ENCODE assay signal across 8 mouse cellular contexts in the genomic region with DNA sequence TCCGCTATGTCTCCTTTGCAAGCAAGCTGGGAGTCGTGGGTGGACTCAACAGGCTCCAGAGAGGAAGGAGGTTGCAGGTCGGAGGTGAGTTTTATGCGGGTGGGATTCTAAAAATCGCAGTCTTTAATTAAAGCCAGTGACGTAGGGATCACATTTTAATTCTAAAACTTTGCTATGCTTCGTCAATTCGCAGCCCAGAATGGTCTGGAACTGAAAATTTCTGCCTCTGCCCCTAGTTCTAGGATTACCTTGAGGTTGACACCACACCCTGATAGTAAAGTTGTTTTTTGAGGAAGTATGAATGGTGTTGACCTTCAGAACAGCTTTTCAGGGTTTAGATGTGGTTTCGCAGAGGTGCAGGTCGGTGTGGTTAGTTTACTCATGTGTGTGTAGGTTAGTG. TPM values are rescaled to one million over a fixed set of nuclear protein-coding genes. Genes with fewer than 3 reads are reported as not detected.
DNase-seq lines count a peak whose midpoint lies in the region; ATAC-seq and TF ChIP-seq lines count a peak whose summit lies in the region.

No protein-coding gene starts in this region.

- no peaks in the 10 kb centered on the region for H3K27me3 ChIP-seq in heart, adult 2 months (ENCODE audit: control insufficient read depth, insufficient read depth, low read length)
- no peaks in the 10 kb centered on the region for H3K27me3 ChIP-seq in CH12.LX (replicated peaks)
- no peaks in the 10 kb centered on the region for H3K27me3 ChIP-seq in heart, embryonic 15.5 days
- no peaks in the 10 kb centered on the region for H3K27me3 ChIP-seq in liver, postnatal 0 days (ENCODE audit: insufficient read depth, low read length)

- 23% methylated on average over 10 of the region's 10 CpGs for WGBS in heart, adult 2 months
- WGBS in heart, embryonic 15.5 days, result 25% methylated on average over 10 of the region's 10 CpGs
- 16% methylated on average over 10 of the region's 10 CpGs for WGBS in liver, postnatal 0 days (ENCODE audit: insufficient replicate concordance)

- no peak for TF ChIP-seq RAD21 in CH12.LX (IDR thresholded peaks at IDR 0.05; ENCODE audit: low read depth, low read length)

- no peak for TF ChIP-seq EP300 in heart, adult 2 months (IDR thresholded peaks at IDR 0.05; ENCODE audit: insufficient read depth, low read depth, low read length)
- peak; percentile 77 for TF ChIP-seq EP300 in CH12.LX (IDR thresholded peaks at IDR 0.05; ENCODE audit: low read length)
- no peak for TF ChIP-seq EP300 in liver, postnatal 0 days (IDR thresholded peaks at IDR 0.05; ENCODE audit: low read depth)

- in situ Hi-C loops in CH12.LX (cut with MboI; ENCODE audit: low pct_ligation_motif_present, low pct_unique_long_range_greater_than_20kb, low sequenced_read_pairs), result no loop called here

- peak overlapping the region; percentile 84 for H3K4me3 ChIP-seq in heart, adult 2 months
- H3K4me3 ChIP-seq in CH12.LX (replicated peaks in 1 of 3; ENCODE audit: low read depth in 2 of 3, low read length in 2 of 3, poor library complexity in 1 of 3), result peak overlapping the region; percentile 64 to 92 (median 92)
- H3K4me3 ChIP-seq in heart, embryonic 15.5 days, result peak overlapping the region; percentile 92
- peak overlapping the region; percentile 99 for H3K4me3 ChIP-seq in liver, postnatal 0 days (ENCODE audit: low read depth, low read length)

- no peak for DNase-seq in heart, adult 2 months
- DNase-seq in heart, adult 8-10 months (ENCODE audit: low spot score), result no peak
- peak; percentile 53 for DNase-seq in CH12.LX (ENCODE audit: extremely low read depth)
- no peak for DNase-seq in liver, postnatal 0 days
- no peak for DNase-seq in right cerebral cortex, postnatal 4 days
- DNase-seq in right cerebral cortex, adult 2 months (ENCODE audit: low spot score in 2 of 2), result no peak

- H3K9ac ChIP-seq in heart, adult 2 months (ENCODE audit: low read depth, low read length), result peak overlapping the region; percentile 41; the same call in 1 of the 2 replicates
- peak overlapping the region; percentile 91 for H3K9ac ChIP-seq in CH12.LX (ENCODE audit: insufficient read depth, low read depth)
- peak overlapping the region; percentile 98 for H3K9ac ChIP-seq in heart, embryonic 15.5 days
- peak overlapping the region; percentile 99 for H3K9ac ChIP-seq in liver, postnatal 0 days (replicated peaks)

- intact Hi-C loops in heart, adult 2 months (cut with DNase I), result no loop called here

- no peak for TF ChIP-seq POLR2A in heart, adult 2 months (IDR thresholded peaks at IDR 0.05; ENCODE audit: insufficient read depth, low read depth, low read length)
- no peak for TF ChIP-seq POLR2A in CH12.LX (IDR thresholded peaks at IDR 0.05; ENCODE audit: low read depth, low read length)

- peak overlapping the region; percentile 99 for H3K4me2 ChIP-seq in CH12.LX (ENCODE audit: insufficient read depth, low read depth, poor library complexity, severe bottlenecking)
- H3K4me2 ChIP-seq in heart, embryonic 15.5 days, result peak overlapping the region; percentile 70
- peak overlapping the region; percentile 76 for H3K4me2 ChIP-seq in liver, postnatal 0 days (ENCODE audit: low read depth, low read length)

- peaks cover 14% of the 10 kb centered on the region for H3K79me2 ChIP-seq in heart, adult 2 months (replicated peaks; ENCODE audit: control insufficient read depth, insufficient read depth, low read length)
- H3K79me2 ChIP-seq in CH12.LX (replicated peaks; ENCODE audit: control insufficient read depth, extremely low read depth, insufficient read depth, poor library complexity, severe bottlenecking), result peaks cover 10% of the 10 kb centered on the region

- peaks cover 7% of the 10 kb centered on the region for H3K4me1 ChIP-seq in heart, adult 2 months (ENCODE audit: control insufficient read depth, insufficient read depth, low read length)
- peaks cover 4 to 15% of the 10 kb centered on the region in 2 experiments for H3K4me1 ChIP-seq in CH12.LX (ENCODE audit: control insufficient read depth in 1 of 2, insufficient read depth in 2 of 2)
- peaks cover 18% of the 10 kb centered on the region for H3K4me1 ChIP-seq in heart, embryonic 15.5 days (replicated peaks)
- H3K4me1 ChIP-seq in liver, postnatal 0 days (ENCODE audit: insufficient read depth), result peaks cover 44% of the 10 kb centered on the region

- ATAC-seq in heart, embryonic 15.5 days (replicated peaks; ENCODE audit: insufficient number of reproducible peaks, insufficient read depth, low FRiP score, low read depth), result no peak
- no peak for ATAC-seq in liver, postnatal 0 days
- no peak for ATAC-seq in activated CD4-positive, CD25-positive, alpha-beta regulatory T cell, adult 4 months

- no peaks in the 10 kb centered on the region for H3K9me3 ChIP-seq in CH12.LX (replicated peaks; ENCODE audit: low read length)
- no peaks in the 10 kb centered on the region for H3K9me3 ChIP-seq in heart, embryonic 15.5 days (replicated peaks)
- no peaks in the 10 kb centered on the region for H3K9me3 ChIP-seq in liver, postnatal 0 days (ENCODE audit: low read length)

- H3K27ac ChIP-seq in heart, adult 2 months, result peak overlapping the region; percentile 97
- H3K27ac ChIP-seq in CH12.LX (ENCODE audit: insufficient read depth, low read depth), result no peak overlapping the region
- peak overlapping the region; percentile 96 for H3K27ac ChIP-seq in heart, embryonic 15.5 days
- peak overlapping the region; percentile 99 for H3K27ac ChIP-seq in liver, postnatal 0 days (ENCODE audit: low read depth)

- dilution Hi-C loops in CH12.LX (cut with MboI; ENCODE audit: extremely low pct_ligation_motif_present, extremely low pct_unique_long_range_greater_than_20kb, low sequenced_read_pairs), result no loop called here

- TF ChIP-seq CTCF in heart, adult 2 months (IDR thresholded peaks at IDR 0.05), result no peak
- no peak for TF ChIP-seq CTCF in CH12.LX (conservative IDR thresholded peaks at IDR 0.05 in 1 of 2, IDR thresholded peaks at IDR 0.05 in 1 of 2; ENCODE audit: low read depth in 2 of 2, low read length in 2 of 2)
- no peak for TF ChIP-seq CTCF in liver, postnatal 0 days (IDR thresholded peaks at IDR 0.05; ENCODE audit: low read depth)

- peaks cover 8% of the 10 kb centered on the region for H3K36me3 ChIP-seq in heart, adult 2 months (ENCODE audit: control insufficient read depth, insufficient read depth, low read length)
- peaks cover 0 to 4% of the 10 kb centered on the region in 2 experiments for H3K36me3 ChIP-seq in CH12.LX (replicated peaks in 1 of 2; ENCODE audit: control insufficient read depth in 1 of 2, insufficient read depth in 1 of 2, low read length in 1 of 2)
- H3K36me3 ChIP-seq in heart, embryonic 15.5 days, result no peaks in the 10 kb centered on the region
- peaks cover 6% of the 10 kb centered on the region; the same call in 1 of the 2 replicates for H3K36me3 ChIP-seq in liver, postnatal 0 days (replicated peaks; ENCODE audit: insufficient read depth, low read length)

TF ChIP-seq in CH12.LX, 34 proteins besides CTCF, POLR2A, EP300 and RAD21 (continues in another document):
- TF ChIP-seq IRF4 (IDR thresholded peaks at IDR 0.05; ENCODE audit: low read depth, low read length) (peak; percentile 55), MAX (IDR thresholded peaks at IDR 0.05; ENCODE audit: low read length) (no peak), ZMIZ1 (IDR thresholded peaks at IDR 0.05; ENCODE audit: low read depth, low read length) (no peak), UBTF (IDR thresholded peaks at IDR 0.05; ENCODE audit: low read depth, low read length) (no peak), KAT2A (IDR thresholded peaks at IDR 0.05; ENCODE audit: insufficient replicate concordance, low read length) (0 out of 2 replicates have a peak, but pooled peaks have one; percentile 24), JUN (IDR thresholded peaks at IDR 0.05; ENCODE audit: insufficient read depth, low read depth, low read length) (no peak), PAX5 (IDR thresholded peaks at IDR 0.05; ENCODE audit: low read length) (no peak), TCF12 (IDR thresholded peaks at IDR 0.05; ENCODE audit: low read depth, low read length) (0 out of 2 replicates have a peak, but pooled peaks have one; percentile 28), USF2 (conservative IDR thresholded peaks at IDR 0.05; ENCODE audit: low read depth, low read length) (no peak), ZC3H11A (IDR thresholded peaks at IDR 0.05; ENCODE audit: low read depth, low read length) (no peak), CHD2 (IDR thresholded peaks at IDR 0.05; ENCODE audit: low read length) (peak; percentile 21; the same call in 1 of the 2 replicates), MEF2A (IDR thresholded peaks at IDR 0.05; ENCODE audit: borderline replicate concordance, low read depth, low read length) (0 out of 2 replicates have a peak, but pooled peaks have one; percentile 28), BHLHE40 (IDR thresholded peaks at IDR 0.05; ENCODE audit: low read depth, low read length) (0 out of 2 replicates have a peak, but pooled peaks have one; percentile 32), CHD1 (IDR thresholded peaks at IDR 0.05; ENCODE audit: low read depth, low read length) (peak; percentile 79; the same call in 1 of the 2 replicates), MXI1 (IDR thresholded peaks at IDR 0.05; ENCODE audit: low read depth, low read length) (peak; percentile 44; the same call in 1 of the 2 replicates), NELFE (IDR thresholded peaks at IDR 0.05; ENCODE audit: low read depth, low read length) (no peak)

RNA-seq across cellular contexts. Expression of a gene that starts 1.3 kb away (rescaled TPM):
- 100 to 1,000 TPM; 129 TPM for total RNA-seq in heart, adult 2 months (2021)
- 116 and 147 TPM in 2 replicates for polyA plus RNA-seq in heart, adult 2 months (2012; rRNA removed)
- total RNA-seq in heart, adult 8-10 months (2022), result 100 to 1,000 TPM; 124 to 154 (median 134) TPM
- total RNA-seq in CH12.LX (2012; rRNA removed) (32.1 and 45.0 TPM in 2 replicates), CH12.LX (2014; rRNA removed) (28.0 and 28.1 TPM in 2 replicates)
- polyA plus RNA-seq in CH12.LX (2012; ENCODE audit: insufficient read length, low read depth), result 46.0 and 48.7 TPM in 2 replicates
- polyA plus RNA-seq in heart, embryonic 15.5 days (2015; fragmentation: Nextera tagmentation; extraction: Ambion mirVana), result 133 and 162 TPM in 2 replicates
- polyA plus RNA-seq in liver, postnatal 0 days (2015; fragmentation: Nextera tagmentation; extraction: Ambion mirVana), result 52.0 and 54.8 TPM in 2 replicates
- 100 to 1,000 TPM in 1 of 2 experiments, 10 to 100 TPM in 1; 98.4 to 118 TPM for polyA plus RNA-seq in activated CD4-positive, CD25-positive, alpha-beta regulatory T cell, adult 4 months (2017; shearing (Covaris generic))

RNA-seq across cellular contexts. Expression of a gene that starts 49.1 kb away (rescaled TPM):
- 1 to 10 TPM; 2.7 to 3.1 TPM for total RNA-seq in heart, adult 2 months (2021)
- 3.7 and 4.4 TPM in 2 replicates for polyA plus RNA-seq in heart, adult 2 months (2012; rRNA removed)
- 1 to 10 TPM; 1.3 to 3.6 (median 1.8) TPM for total RNA-seq in heart, adult 8-10 months (2022)
- 5.9 and 7.3 TPM in 2 replicates for total RNA-seq in CH12.LX (2012; rRNA removed)
- 5.8 and 6.5 TPM in 2 replicates for total RNA-seq in CH12.LX (2014; rRNA removed)
- 10.5 and 11.0 TPM in 2 replicates for polyA plus RNA-seq in CH12.LX (2012; ENCODE audit: insufficient read length, low read depth)
- polyA plus RNA-seq in heart, embryonic 15.5 days (2015; fragmentation: Nextera tagmentation; extraction: Ambion mirVana), result 3.8 and 6.4 TPM in 2 replicates
- polyA plus RNA-seq in liver, postnatal 0 days (2015; fragmentation: Nextera tagmentation; extraction: Ambion mirVana), result 7.7 and 9.8 TPM in 2 replicates
- polyA plus RNA-seq in activated CD4-positive, CD25-positive, alpha-beta regulatory T cell, adult 4 months (2017; shearing (Covaris generic)), result 1 to 10 TPM; 4.0 to 9.6 TPM

Comparison
In these comparisons a context has a peak if more than half of its experiments do, and no peak if none do; other contexts are left out.
1. H3K9ac ChIP-seq: peak in every context shown above with its lines; median percentile 99 in liver, postnatal 0 days; 98 in heart, embryonic 15.5 days; 91 in CH12.LX; 41 in heart, adult 2 months.